Mouse (Mus musculus) lung, postnatal 0 days (tissue): ENCODE data around the gene Fndc3a.

Source experiments
- CTCF ChIP-seq: IDR thresholded peaks from 2 replicates; pipeline ENCODE4 v1.5.1; 2016; ENCODE audit warnings: antibody characterized with exemption, mild to moderate bottlenecking
- EP300 ChIP-seq: IDR thresholded peaks from 2 replicates; pipeline ENCODE4 v1.6.1; 2016; ENCODE audit warnings: antibody characterized with exemption, mild to moderate bottlenecking, control low read depth

GRCm38 (mm10) chr14:72625411-72625810, 84.4 kb downstream of the Fndc3a start:
- no peak for TF ChIP-seq EP300
- no peak for TF ChIP-seq CTCF
